Mouse (Mus musculus): Measurements from ENCODE around the gene Rai1. TPM values are rescaled to one million over a fixed set of nuclear protein-coding genes. Genes with fewer than 3 reads are reported as not detected.

Rai1 gene
- polyA plus RNA-seq, 1 experiment from 2014 or later, result 28.1 TPM

GRCm38 (mm10) chr11:60130516-60130915 is 25.7 kb downstream of the Rai1 start:
- 71% methylated on average over 6 of the region's 6 CpGs for WGBS

GRCm38 (mm10) chr11:60132061-60132460 is 27.2 kb downstream of the Rai1 start:
- Histone ChIP-seq H3K27me3 (ENCODE audit: control insufficient read depth, insufficient read depth, low read length) (no peaks in the 10 kb centered on the region), H3K4me1 (replicated peaks; ENCODE audit: control insufficient read depth, insufficient read depth, low read length) (peaks cover 7% of the 10 kb centered on the region)
- 86% methylated on average over 1 of the region's 1 CpGs for WGBS

More at GRCm38 (mm10) chr11:60130516-60130915, 25.7 kb downstream of the Rai1 start:
- H3K27me3 ChIP-seq (ENCODE audit: control insufficient read depth, insufficient read depth, low read length), result no peaks in the 10 kb centered on the region
- H3K36me3 ChIP-seq (ENCODE audit: control insufficient read depth, insufficient read depth, low read length), result no peaks in the 10 kb centered on the region
- no peak overlapping the region for H3K4me3 ChIP-seq (ENCODE audit: low read depth, low read length)
- H3K4me2 ChIP-seq (replicated peaks; ENCODE audit: low read depth, low read length), result no peak overlapping the region
- no peak overlapping the region for H3K27ac ChIP-seq (ENCODE audit: low read depth, low read length)
- no peaks in the 10 kb centered on the region for H3K9me3 ChIP-seq (ENCODE audit: control insufficient read depth, low read length)
- DNase-seq (ENCODE audit: low spot score), result no peak
- no peak overlapping the region for H3K9ac ChIP-seq (ENCODE audit: low read depth, low read length)
- peaks cover 8% of the 10 kb centered on the region for H3K4me1 ChIP-seq (replicated peaks; ENCODE audit: control insufficient read depth, insufficient read depth, low read length)
- ATAC-seq (ENCODE audit: low FRiP score), result no peak

DNA sequence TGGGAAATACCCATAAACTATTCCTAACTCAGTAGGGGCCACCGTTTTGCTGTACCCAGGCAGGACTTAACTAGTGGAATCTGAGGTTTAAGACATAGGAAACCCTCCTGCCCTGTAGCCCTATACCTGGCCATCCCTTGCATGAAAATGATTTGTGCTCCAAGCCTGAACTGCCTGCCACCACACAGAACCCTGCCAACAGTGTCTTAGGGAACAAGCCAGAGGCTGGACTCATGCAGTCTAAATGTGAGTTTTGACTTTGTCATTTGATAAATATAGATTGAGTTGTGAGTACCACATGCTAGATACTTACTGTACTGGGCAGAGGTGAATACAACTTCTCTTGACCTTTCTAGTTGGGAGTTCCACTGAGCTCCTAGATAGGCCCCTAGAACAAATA is 31.7 kb downstream of the Rai1 start:
- no peaks in the 10 kb centered on the region for H3K27me3 ChIP-seq (ENCODE audit: control insufficient read depth, insufficient read depth, low read length)
- no peak overlapping the region for H3K4me2 ChIP-seq (replicated peaks; ENCODE audit: low read depth, low read length)
- H3K4me3 ChIP-seq (ENCODE audit: low read depth, low read length), result no peak overlapping the region
- H3K36me3 ChIP-seq (ENCODE audit: control insufficient read depth, insufficient read depth, low read length), result no peaks in the 10 kb centered on the region
- no peak overlapping the region for H3K9ac ChIP-seq (ENCODE audit: low read depth, low read length)
- no peaks in the 10 kb centered on the region for H3K9me3 ChIP-seq (ENCODE audit: control insufficient read depth, low read length)
- no peak for DNase-seq (ENCODE audit: low spot score)
- ATAC-seq (ENCODE audit: low FRiP score), result no peak
- H3K4me1 ChIP-seq (replicated peaks; ENCODE audit: control insufficient read depth, insufficient read depth, low read length), result peaks cover 2% of the 10 kb centered on the region; the same call in 1 of the 2 replicates
- H3K27ac ChIP-seq (ENCODE audit: low read depth, low read length), result no peak overlapping the region
- 80% methylated on average over 1 of the region's 1 CpGs for WGBS

More at GRCm38 (mm10) chr11:60132061-60132460, 27.2 kb downstream of the Rai1 start:
- H3K9me3 ChIP-seq (ENCODE audit: control insufficient read depth, low read length), result no peaks in the 10 kb centered on the region
- H3K4me2 ChIP-seq (replicated peaks; ENCODE audit: low read depth, low read length), result no peak overlapping the region
- no peak for ATAC-seq (ENCODE audit: low FRiP score)
- H3K36me3 ChIP-seq (ENCODE audit: control insufficient read depth, insufficient read depth, low read length), result no peaks in the 10 kb centered on the region
- H3K4me3 ChIP-seq (ENCODE audit: low read depth, low read length), result no peak overlapping the region
- H3K9ac ChIP-seq (ENCODE audit: low read depth, low read length), result no peak overlapping the region
- H3K27ac ChIP-seq (ENCODE audit: low read depth, low read length), result no peak overlapping the region
- no peak for DNase-seq (ENCODE audit: low spot score)

DNA sequence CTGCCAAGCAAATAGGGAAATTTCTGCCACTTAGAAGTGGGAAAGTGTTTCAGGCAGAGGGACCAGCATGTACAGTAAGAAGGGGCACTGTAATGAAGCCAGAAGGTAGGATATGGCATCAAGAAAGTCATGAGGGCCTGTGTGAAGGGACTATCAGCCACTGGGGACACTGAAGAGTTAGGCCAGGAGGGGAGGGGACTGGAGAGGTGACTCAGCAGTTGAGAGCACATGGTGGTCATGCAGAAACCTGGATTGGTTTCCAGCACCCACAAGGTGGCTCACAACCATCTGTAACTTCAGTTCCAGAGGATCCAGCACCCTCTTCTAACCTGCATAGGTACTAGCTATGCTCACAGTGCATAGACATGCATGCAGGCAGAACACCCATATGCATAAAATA is 32.4 kb downstream of the Rai1 start:
- Histone ChIP-seq H3K9me3 (ENCODE audit: control insufficient read depth, low read length) (no peaks in the 10 kb centered on the region), H3K4me1 (replicated peaks; ENCODE audit: control insufficient read depth, insufficient read depth, low read length) (peaks cover 8% of the 10 kb centered on the region), H3K36me3 (ENCODE audit: control insufficient read depth, insufficient read depth, low read length) (no peaks in the 10 kb centered on the region), H3K4me2 (replicated peaks; ENCODE audit: low read depth, low read length) (no peak overlapping the region), H3K27ac (ENCODE audit: low read depth, low read length) (no peak overlapping the region), H3K27me3 (ENCODE audit: control insufficient read depth, insufficient read depth, low read length) (no peaks in the 10 kb centered on the region), H3K9ac (ENCODE audit: low read depth, low read length) (no peak overlapping the region), H3K4me3 (ENCODE audit: low read depth, low read length) (no peak overlapping the region)
- DNase-seq (ENCODE audit: low spot score), result no peak
- ATAC-seq (ENCODE audit: low FRiP score), result no peak

DNA sequence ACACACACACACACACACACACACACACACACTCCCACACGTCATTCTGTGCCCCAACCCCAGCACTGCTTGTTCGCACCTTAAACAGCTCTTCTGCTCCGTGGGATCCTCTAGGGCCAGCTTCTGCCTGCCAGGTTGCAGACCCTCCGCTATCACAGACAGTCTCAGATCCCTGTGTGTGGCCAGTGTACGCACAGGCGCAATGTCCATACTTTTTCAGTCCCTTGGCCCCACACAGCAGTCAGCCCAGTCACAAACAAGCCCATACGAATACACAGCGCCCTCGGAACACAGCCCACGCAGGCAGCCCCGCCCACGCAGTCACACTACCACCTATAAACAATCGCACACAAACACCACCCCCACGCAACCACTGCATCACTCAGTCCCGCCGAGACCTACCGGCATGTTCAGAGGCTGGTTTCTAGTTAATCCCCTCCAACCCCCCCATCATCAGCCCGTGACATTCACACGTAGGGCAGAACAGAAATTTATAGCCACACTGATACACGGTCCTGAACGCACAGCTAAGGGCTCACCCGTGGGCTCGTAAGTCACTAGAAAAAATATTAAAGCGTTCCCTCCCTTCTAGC is 34.4 kb downstream of the Rai1 start:
- H3K9me3 ChIP-seq (ENCODE audit: control insufficient read depth, low read length), result no peaks in the 10 kb centered on the region
- peak overlapping the region; percentile 65 for H3K4me3 ChIP-seq (ENCODE audit: low read depth, low read length)
- peak overlapping the region; percentile 89 for H3K27ac ChIP-seq (ENCODE audit: low read depth, low read length)
- peak; percentile 67 for ATAC-seq (ENCODE audit: low FRiP score)
- peak; percentile 47 for DNase-seq (ENCODE audit: low spot score)
- H3K4me1 ChIP-seq (replicated peaks; ENCODE audit: control insufficient read depth, insufficient read depth, low read length), result peaks cover 10% of the 10 kb centered on the region
- no peaks in the 10 kb centered on the region for H3K27me3 ChIP-seq (ENCODE audit: control insufficient read depth, insufficient read depth, low read length)
- H3K4me2 ChIP-seq (replicated peaks; ENCODE audit: low read depth, low read length), result peak overlapping the region; percentile 66
- 5% methylated on average over 24 of the region's 24 CpGs for WGBS
- H3K36me3 ChIP-seq (ENCODE audit: control insufficient read depth, insufficient read depth, low read length), result no peaks in the 10 kb centered on the region
- peak overlapping the region; percentile 85 for H3K9ac ChIP-seq (ENCODE audit: low read depth, low read length)

DNA sequence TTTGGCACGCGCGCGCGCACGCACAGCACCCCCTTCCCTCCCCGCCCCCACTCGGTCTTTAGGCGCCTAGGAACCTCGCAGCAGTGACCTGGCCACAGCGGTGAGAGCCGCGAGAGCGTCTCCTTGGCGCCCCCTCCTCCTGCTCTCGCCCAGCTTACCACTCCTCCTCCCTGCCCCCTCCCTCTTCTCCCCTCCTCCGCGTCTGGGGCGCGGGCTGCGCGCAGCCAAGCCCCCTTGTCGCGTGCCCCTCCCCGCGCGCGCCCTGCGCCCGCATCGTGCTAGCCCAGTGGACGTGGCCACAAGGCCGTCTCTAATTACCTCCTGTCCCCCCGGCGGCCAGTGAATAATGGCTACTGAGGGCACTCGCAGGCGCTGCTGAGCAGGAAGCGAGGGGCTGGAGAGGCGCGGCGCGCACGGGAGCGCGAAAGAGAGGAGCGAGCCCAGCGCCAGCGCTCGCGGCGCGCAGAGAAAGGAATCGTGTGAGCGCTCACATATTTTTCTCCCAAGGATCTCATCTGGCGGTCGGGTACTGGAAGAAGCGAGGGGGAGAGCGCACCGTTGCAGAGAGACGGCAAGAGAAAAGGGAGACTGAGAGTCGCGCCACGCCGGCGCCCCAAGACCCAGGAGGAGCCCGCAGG is 35.0 kb downstream of the Rai1 start:
- H3K9ac ChIP-seq (ENCODE audit: low read depth, low read length), result peak overlapping the region; percentile 85
- no peaks in the 10 kb centered on the region for H3K27me3 ChIP-seq (ENCODE audit: control insufficient read depth, insufficient read depth, low read length)
- DNase-seq (ENCODE audit: low spot score), result peak; percentile 90
- under 1% methylated on average over 63 of the region's 66 CpGs for WGBS
- H3K4me1 ChIP-seq (replicated peaks; ENCODE audit: control insufficient read depth, insufficient read depth, low read length), result peaks cover 11% of the 10 kb centered on the region
- peak overlapping the region; percentile 65 for H3K4me3 ChIP-seq (ENCODE audit: low read depth, low read length)
- ATAC-seq (ENCODE audit: low FRiP score), result peak; percentile 91
- H3K36me3 ChIP-seq (ENCODE audit: control insufficient read depth, insufficient read depth, low read length), result no peaks in the 10 kb centered on the region
- H3K4me2 ChIP-seq (replicated peaks; ENCODE audit: low read depth, low read length), result peak overlapping the region; percentile 66
- H3K9me3 ChIP-seq (ENCODE audit: control insufficient read depth, low read length), result no peaks in the 10 kb centered on the region
- peak overlapping the region; percentile 89 for H3K27ac ChIP-seq (ENCODE audit: low read depth, low read length)

DNA sequence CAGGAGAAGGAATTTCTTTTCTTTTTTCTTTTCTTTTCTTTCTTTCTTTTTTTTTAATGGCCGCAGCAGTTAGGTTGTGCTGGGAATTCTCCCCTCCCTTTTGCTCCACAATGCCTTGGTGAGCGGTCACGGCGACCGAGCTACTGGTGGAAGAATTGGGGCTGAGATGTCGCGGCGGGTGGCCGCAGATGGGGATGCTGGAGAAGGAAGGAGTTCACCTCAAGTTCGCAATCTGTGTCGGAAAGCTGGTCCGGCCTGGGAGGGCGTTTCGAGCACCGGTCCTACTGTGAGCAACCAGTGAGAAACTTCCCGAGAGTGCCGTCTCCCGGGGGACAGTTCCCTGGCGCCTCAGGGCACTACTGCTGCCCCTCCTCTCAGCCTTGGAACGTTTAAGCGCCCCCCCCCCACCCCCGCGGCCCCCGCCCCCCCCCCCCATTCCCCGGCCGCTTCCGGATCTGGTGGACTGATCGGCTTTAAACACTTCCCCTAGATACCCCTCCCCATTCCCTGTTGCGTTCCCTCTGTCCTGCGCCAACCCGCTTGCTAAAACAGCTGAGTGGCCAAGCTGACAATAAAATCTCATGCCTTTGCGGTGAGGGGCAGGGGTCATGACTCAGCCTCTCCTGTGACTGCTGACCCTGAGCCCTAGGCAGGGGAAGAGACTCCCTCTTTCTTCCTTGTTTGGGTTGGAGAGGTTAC is 35.9 kb downstream of the Rai1 start:
- 2% methylated on average over 21 of the region's 32 CpGs for WGBS
- H3K36me3 ChIP-seq (ENCODE audit: control insufficient read depth, insufficient read depth, low read length), result no peaks in the 10 kb centered on the region
- H3K4me1 ChIP-seq (replicated peaks; ENCODE audit: control insufficient read depth, insufficient read depth, low read length), result peaks cover 13% of the 10 kb centered on the region
- peak overlapping the region; percentile 65 for H3K4me3 ChIP-seq (ENCODE audit: low read depth, low read length)
- peak; percentile 64 for DNase-seq (ENCODE audit: low spot score)
- peak overlapping the region; percentile 66 for H3K4me2 ChIP-seq (replicated peaks; ENCODE audit: low read depth, low read length)
- peak overlapping the region; percentile 89 for H3K27ac ChIP-seq (ENCODE audit: low read depth, low read length)
- peak; percentile 8; the same call in 1 of the 2 replicates for ATAC-seq (ENCODE audit: low FRiP score)
- H3K27me3 ChIP-seq (ENCODE audit: control insufficient read depth, insufficient read depth, low read length), result no peaks in the 10 kb centered on the region
- no peaks in the 10 kb centered on the region for H3K9me3 ChIP-seq (ENCODE audit: control insufficient read depth, low read length)
- H3K9ac ChIP-seq (ENCODE audit: low read depth, low read length), result peak overlapping the region; percentile 85

DNA sequence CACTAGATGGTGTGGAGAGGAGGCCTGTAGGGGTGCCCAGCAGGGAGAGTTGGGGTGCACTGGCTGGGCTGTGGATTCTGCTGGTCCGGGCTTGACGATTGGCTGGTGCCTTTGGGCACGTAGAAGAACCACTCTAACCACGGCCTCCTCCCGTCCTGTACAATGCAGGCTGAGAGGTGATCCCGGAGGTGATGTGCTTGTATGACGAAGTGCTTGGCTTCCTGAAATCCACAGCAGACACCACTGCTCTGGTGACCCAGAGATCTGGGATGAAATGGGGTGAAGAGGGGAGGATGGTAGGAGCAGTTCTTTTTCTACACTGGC is 36.4 kb downstream of the Rai1 start:
- peak; percentile 28; the same call in 1 of the 2 replicates for ATAC-seq (ENCODE audit: low FRiP score)
- Histone ChIP-seq H3K9me3 (ENCODE audit: control insufficient read depth, low read length) (no peaks in the 10 kb centered on the region), H3K27me3 (ENCODE audit: control insufficient read depth, insufficient read depth, low read length) (no peaks in the 10 kb centered on the region), H3K9ac (ENCODE audit: low read depth, low read length) (peak overlapping the region; percentile 42; the same call in 1 of the 2 replicates), H3K4me1 (replicated peaks; ENCODE audit: control insufficient read depth, insufficient read depth, low read length) (peaks cover 13% of the 10 kb centered on the region), H3K36me3 (ENCODE audit: control insufficient read depth, insufficient read depth, low read length) (no peaks in the 10 kb centered on the region), H3K4me3 (ENCODE audit: low read depth, low read length) (peak overlapping the region; percentile 65), H3K4me2 (replicated peaks; ENCODE audit: low read depth, low read length) (peak overlapping the region; percentile 66), H3K27ac (ENCODE audit: low read depth, low read length) (peak overlapping the region; percentile 52; the same call in 1 of the 2 replicates)
- DNase-seq (ENCODE audit: low spot score), result peak; percentile 44
- WGBS, result 4% methylated on average over 7 of the region's 7 CpGs

All from hindbrain, embryonic 11.5 days (tissue).